Mouse (Mus musculus) cerebellum, postnatal 36 days (tissue): ENCODE data around the gene Meis1.

Experiments
- DNase-seq, 2 experiments: peaks; one replicate each; pipeline ENCODE4 v3.0.0; 2021 to 2022; ENCODE audit warnings: mixed read lengths in 2 of 2

The Meis1 gene

DNA sequence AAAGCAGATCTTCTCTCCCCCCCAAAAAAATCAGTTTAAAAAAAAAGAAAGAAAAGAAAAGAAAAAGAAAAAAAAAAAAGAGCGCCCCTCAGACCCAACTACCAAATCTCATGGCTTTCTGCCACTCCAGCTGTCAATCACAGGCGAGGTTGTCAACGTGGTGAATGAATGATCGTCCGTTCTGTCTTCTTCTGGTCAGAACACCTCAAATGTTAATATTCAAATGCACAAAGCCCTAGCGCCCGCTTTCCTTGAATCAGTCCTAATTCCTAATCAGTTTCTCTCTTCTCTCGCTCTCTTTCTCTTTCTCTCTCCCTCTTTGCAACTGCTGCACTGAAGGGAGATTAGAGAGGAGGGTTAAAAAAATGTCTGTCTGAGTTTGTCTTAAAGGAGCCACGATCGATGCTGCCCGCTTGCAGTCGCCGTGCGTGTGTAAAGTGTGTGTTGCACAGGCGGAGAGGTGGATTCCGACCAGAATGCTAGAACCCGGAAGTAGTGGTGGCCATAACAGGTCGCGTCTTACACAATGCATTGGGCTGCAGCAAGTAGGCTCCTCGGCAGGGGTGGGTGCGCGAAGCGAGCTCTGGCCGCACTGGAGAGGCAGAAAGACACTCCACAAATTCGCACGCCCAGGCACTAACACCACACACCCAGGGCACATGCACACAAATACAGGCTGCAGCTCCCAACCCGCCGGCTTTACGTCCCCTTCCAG, at the start of gene Meis1:
Gene Meis1, minus strand, starts transcription at position 497 of the 715 bp plus-strand sequence.
- peak; percentile 93 to 94 for DNase-seq

DNA sequence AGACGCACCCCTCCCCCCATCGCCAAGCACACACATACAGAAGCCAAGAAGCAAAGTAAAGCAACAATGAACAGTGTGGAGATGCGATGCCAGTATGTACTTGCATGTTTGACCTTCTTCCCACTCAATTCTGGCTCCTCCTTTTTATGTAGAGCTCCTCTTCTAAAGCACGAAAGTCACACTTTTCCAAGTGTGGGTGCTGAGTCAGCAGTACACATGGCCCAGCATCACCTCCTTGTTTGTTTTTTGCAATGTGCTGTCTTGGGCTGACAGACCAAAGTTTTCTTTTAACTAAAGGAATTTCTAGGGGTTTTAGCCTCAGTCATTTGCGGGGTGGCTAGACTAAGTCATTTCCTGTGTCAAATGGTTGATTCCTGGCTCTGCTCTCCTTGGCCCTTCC, 48.5 kb upstream of the Meis1 start:
- no peak for DNase-seq

DNA sequence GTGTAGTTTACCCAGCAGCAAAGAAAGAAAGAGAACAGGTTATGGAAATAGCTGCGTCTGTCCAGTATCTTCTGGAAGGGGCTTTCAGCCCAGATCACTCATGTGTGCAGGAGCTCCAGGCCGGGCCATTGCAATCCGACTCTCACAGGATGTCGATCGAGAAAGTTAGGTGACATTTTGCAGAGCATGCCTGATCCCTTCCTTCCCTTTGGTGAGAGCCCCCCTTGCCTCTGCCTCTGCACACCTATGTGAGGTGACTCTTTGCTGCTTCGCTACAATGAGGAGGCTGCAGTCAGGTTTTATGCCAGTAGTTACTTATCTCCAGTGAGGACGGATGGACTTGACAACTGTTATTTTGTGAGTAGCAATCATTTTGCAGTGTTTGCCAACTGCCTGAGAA, 30.5 kb upstream of the Meis1 start:
- no peak for DNase-seq

DNA sequence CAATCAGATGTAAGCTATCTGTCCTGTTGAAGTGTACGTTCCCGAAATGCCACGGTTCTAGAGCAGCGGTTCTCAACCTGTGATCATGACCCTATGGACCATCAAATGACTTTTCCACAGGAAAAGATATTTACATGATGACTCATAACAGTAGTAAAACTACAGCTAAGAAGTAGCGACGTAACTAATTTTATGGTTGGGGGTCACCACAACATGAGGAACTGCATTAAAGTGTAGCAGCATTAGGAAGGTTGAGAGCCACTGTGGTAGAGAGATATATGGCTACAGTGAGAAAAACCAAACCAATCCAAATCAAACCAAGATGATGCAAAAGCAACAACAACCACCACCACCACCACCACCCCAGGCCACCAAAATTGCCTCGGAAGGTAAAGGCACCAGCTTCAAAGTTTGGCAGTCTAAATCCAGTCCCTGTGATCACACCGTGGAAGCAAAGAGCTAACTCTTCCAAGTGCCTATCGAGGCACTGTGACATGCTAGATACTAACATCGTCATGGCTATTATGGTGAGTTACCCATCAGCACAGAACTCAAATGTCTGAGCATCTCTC, 17.9 kb upstream of the Meis1 start:
- no peak for DNase-seq

DNA sequence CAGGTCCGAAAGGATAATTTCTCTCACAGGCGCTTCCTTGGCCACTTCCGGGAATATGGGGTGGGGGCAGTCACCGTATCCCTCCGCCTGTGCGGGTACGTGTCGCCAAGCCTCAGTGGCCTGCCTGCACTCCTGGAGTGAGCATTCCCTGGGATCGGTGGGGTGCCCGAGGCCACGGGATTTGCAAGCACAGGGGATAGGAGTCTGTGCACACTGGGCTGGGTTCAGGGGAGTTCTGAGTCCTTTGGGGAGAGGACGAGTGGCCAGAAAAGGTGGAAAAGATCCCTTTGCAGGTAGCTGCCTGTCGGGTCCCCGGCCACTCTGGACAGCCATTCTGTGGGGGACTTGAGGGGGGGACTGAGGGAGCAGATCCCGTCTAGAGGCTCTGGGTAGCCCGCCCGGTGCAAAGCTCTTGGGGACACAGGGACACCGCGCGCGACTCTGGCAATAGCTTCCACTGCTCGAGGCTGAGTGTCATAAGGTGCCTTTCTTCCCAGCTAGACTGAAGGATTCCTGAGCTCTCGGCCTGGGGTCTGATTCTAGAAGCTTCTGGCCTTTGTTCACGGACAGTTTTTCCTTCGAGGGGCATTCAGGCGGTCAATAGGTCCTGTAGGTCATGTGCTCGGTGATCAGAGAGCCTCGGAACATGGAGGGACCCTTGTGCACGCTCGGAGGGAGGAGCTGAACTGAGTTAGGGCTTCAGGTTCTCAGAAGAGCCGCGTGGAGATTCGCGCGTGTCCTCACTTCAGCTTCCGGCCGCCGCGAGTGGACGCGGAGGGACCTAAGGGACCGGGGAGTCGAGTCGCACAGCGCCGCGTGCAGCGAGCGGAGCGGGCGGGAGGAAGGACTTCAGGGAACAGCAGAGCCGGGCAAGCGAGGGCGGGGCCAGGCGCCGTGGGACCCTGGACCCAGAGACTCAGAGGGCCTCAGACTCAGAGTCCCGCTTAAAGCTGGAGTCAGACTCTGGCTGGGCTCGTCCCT, 8.1 kb upstream of the Meis1 start:
- DNase-seq: peak; percentile 59 to 60

DNA sequence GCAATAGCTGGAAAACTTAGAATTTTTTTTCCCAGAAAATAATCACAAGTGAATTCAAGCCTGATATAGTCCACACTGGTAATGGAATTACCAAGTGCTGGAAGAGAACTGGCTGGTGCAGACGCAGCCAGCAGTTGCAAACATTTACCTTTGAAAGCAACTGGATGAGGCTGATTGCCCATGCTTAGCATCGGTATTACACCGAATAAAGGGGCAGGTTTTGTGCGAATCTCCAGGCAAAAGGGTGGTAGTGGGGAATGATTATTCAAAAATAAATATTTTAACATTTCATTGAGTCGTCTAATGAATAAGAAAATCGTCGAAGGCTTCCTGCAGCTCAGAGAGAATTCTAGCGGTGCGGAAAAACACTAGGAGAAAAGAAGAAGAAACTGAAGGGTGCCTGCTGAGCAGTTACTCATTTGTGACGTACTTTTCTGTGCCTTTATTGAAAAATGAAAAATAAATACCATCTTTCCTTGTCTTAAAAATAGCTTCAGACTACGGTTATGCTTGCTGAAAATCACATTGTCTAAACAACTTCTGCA, 7.3 kb upstream of the Meis1 start:
- no peak for DNase-seq

DNA sequence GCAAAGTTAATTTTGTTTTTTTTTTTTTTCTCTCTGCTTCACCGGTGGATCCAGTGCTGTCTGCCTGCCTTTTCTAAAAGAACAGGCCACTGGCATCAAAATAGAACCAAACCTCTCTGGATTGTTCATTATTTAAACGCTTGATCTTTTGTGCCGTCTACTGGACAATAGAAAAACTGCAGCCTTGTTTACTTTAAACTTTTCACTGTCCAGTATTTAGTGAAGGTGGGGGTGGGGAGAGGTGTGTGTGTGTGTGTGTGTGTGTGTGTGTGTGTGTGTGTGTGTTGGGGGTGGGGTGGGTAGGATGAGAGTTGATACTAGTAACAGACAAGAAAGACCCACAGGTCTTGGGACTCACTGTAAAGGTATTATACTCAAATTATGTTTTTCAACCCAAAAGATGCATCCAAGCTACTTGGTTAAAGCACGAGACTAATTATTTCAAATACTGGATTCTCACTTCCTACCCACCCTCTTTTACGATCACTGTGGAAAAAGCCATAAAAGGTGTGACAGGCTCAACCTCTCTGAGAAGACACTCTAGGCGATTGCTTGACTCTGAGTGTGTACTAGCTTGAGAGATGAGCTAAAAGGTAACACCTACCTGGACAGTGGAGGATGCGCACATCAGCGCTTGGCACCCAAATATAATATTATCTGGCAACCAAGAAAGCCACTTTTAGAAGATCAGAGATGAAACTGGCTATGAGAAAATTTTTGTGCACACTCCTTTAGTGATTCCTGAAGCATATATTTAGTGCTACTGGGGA, 5.9 kb upstream of the Meis1 start:
- peak in 1 of 2 experiments; percentile 62 for DNase-seq

DNA sequence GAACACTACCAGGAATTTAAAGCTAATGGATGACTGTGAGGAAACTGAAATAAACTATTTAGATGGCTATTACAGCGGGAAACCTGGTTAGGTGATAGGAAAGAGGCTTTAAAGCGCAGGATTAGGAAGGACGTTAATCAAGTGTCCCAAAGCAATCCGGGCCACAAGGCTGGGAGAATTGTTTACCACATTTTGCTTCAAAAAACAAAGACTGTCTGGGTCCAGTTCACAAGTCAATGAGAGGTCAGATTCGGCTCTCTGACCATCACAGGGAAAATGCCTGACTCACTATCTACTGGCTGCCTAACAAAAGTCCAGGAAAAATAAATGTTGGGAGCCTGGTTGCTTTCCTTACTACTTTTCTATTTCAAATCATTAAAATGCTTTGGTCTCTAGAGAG, 4.6 kb upstream of the Meis1 start:
- DNase-seq: no peak

DNA sequence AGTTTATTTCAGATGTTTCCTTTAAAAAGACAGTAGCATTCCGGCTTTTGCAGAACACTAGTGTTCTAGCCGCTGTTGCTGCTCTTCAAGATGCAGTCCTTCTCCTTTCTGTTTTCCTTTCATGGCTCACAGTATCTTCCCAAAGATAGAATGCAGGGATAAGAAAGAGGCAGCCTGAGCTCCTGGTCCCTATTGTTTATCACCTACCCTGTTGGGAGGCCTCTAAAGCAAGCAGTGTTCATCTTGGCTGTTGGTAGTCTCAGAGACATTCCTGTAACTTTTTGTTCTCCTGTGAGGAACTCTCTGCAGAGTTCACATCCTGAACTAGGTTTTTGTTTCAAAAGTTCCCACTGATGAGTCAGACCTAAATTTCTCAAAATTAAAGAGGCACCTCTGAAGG, 3.8 kb upstream of the Meis1 start:
- no peak for DNase-seq

DNA sequence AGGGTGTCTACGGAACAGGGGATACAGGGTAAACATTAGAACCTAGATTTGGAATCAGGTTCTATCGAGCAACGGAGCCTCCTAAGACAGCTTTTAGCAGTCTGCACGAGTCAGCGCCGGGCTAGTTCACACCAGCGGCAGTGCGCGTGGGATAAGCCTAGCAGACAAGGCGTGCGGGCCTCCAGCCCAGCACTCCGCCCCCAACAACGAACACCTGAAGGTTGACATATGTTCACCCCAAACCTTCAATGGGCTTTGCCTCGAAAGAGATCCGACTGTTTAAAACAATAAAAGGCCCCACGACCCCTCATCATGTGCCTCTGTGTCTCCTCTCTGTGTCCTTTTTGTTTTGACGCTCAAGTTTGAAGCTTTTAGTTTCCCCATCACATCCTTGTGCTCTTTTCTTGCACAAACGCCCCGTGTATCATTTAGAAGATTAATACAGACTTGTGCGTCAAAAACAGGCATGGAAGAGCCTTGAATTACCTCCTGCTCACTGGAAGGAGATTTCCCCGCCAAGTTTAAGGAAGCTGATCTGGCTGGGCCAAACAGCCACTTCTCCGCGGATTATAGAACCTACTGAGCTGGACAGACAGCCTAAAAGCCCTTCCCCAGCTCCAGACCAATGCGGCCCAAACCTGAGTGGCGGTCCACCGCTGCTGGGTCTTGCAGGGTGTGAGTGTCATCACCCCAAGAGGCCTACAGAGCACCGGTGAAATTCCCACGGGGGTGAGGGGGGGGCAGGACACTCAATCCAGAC, 2.3 kb upstream of the Meis1 start:
- DNase-seq: peak; percentile 48 to 59

DNA sequence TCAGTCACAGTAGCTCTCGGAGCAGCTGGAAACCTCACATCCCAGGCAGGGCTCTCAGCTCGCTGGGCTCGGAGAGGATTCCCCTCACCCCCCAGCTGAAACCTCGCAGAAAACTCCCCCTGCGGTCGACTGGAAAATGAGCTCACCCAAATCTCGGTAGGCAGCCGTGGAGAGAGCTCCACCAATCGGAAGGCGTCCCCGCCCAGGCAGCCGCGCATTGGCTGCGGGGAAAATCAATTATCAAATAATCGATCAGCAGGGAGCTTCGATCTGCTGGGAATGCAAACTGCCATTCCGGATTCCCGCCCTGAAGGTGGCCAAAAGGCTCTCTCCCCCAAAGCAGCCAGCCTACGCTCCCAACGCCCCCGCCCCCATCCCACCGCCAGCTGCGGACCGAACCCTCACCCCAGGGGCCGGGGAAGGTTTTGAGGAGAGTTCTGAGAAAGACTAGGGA, 1.6 kb upstream of the Meis1 start:
- peak; percentile 93 to 94 for DNase-seq

DNA sequence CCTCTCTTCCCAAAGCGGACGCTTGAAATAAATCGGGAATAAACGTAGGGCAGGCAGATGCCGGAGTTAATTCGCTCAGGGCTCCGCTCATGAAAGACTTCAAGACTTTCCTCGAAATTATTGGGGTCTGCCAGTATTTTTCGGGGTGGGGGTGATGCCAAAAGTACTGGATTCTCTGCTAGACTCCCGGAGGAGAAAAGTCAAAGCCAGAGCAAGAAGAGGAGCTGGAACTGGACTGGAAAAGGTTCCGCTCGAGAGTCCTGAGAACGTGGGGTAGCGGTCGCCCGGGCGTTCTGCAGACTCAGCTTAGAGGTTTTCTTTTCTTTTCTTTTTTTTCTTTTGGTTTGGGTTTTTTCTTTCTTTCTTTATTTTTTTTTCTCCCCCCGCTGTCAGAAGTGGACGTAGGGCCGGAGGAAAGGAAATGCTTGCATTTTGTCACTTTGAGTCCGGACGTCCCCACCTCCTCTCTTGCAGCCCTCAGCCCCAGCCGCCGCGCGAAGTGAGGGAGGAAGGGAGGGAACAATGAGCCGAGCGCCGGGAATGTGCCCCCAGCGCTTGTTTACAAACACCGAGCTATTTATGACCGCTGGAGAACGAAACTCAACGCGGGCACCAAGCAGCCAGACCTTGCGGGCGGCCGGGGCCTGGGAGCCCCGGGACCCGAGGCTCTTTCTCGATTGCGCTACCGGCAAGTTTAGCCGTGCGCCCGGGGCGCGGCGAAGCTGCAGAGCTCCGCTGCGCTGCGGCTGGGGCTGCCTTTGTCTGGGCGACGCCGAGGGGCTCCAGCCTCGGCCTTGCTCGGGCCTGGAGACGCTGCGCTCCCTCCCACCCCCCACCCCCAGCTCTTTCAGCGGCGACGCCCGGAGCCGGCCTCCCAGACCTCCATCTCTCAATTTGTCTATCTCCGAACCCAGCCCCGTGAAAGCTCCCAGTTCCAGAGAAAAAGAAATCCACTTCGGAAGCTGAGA, 703 bp upstream of the Meis1 start:
- DNase-seq: peak; percentile 57 to 67

DNA sequence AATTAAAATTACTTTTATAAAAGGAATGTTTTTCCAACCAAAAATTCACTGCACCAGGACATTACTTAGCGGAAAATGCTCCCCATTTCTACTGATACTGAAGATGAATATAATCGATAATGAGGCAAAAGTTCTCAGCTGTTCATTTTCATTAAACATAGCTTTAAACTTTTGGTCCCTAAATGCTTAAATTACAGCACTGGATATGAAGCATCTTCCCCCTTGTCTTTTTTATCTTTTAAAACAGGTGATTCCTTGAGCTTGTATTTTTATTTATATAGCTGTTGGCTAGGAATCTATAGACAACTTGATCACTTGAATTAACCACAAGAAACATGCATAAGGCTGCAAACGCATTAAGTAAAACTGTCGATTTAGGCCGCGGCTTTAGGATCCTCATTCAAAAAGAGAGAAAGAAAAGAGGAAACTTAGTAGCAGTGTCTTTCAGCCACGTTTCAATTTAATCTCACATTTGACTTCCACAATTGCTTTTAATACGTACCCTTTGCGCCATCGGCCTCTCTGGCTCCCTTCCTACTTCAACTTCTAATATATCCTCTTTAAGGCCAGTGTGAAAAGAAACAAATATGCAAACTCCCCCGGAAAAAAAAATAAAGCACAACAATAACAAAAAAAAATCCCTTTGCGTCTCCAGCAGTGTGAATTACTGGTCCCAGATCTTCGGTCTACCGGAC, 919 bp downstream of the Meis1 start:
- no peak for DNase-seq

DNA sequence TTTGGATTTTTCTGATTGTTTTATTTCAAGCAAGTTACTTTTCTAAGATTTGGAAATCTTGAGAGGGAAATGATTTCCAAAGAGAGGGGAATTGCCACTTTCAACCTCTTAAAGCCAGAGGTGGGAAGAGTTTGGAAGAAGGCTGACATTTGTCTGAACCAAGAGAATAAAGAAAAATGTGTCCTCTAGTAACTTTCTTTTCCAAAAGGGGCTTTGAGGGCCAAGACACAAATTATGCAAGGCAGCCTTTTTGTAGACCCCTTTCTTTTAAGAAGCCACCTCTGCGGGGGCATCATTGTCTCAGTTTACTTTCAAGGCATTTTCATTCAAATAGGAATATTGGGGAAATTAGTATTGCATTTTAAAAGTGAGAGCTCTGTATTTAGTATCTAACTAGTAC, 1.5 kb downstream of the Meis1 start:
- no peak for DNase-seq

DNA sequence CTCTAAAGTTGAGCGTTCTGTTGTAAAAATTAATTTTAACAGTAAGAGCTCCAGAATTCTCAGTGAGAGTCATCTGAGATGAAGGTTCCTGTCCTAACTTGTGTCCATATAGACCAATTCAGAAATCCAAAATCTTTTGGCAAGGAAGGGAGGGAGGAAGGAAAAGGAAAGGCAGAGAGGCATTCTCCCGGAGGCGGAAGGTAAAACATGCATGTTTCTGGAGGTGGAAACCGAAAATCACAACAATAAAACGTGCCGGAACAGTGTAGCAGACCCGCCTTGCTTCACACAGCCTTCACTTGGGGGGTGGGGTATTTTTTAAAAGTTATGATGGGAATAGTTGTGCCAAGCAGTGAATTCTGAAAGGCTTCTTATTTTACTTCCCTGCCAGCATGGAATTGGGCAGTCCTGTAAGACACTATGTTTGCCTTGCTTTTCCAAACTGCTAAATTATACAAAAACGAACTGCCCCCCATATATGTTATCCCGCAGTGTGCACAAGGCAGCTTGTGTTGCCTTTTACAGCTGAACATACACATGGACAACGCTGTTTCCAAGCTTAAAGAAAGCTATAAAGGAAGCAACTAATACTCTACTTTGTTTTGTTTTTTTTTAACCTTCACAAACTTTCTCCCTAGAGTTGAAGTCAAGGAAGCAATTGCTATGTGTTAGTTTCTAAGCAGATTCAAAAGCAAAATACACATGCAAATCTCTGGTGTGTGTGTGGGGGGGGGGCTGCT, 2.1 kb downstream of the Meis1 start:
- DNase-seq: no peak

DNA sequence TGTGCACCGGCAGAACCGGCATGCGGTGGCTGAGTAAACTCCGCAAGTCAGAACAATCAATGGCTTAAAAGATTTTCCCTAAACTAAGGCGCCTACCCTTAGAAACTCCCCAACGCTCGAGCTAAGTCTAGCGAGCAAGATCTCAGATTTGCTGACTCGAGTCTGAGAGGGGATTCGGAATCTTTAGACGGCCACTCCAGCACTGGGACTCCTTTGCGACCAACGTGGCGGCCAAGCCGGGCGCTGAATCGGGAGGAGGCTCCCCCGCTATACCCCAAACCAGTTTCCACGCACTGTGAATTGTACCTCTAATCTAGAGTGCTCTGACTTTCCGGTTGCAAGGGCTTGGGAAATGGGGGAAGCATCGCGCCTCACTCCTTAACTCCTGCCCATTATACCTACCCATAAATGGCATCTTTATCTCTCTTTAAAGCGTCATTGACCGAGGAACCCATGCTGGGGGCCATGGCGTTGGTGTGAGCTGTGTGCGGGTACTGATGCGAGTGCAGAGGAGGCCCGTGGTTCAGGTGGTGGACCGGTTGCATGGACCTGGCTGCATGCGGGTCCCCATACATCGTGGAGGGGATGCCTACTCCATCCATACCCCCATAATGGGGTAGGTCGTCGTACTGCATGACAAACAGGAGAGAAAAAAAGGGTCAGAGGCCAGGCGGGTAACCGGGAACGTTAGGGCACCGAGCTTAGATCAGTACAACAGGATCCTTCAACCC, 2.9 kb downstream of the Meis1 start:
- DNase-seq: peak; percentile 44 to 66

DNA sequence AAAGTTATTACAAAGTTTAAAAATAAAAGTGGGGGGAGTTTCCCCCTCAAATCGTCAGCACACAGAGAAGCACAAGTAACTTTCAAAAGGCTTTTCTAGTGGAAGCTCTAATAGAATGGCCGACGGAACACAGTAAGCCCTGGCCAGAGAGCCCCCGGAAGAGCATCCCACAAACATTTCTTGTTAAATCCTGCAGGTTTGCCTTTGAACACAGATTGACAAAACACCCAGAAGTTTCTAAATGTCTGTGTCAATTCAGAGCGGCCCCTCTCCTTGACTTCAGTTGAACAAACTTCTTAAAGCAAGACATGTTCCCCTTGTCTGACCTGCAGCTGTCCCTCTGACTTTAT, 3.4 kb downstream of the Meis1 start:
- DNase-seq: no peak

DNA sequence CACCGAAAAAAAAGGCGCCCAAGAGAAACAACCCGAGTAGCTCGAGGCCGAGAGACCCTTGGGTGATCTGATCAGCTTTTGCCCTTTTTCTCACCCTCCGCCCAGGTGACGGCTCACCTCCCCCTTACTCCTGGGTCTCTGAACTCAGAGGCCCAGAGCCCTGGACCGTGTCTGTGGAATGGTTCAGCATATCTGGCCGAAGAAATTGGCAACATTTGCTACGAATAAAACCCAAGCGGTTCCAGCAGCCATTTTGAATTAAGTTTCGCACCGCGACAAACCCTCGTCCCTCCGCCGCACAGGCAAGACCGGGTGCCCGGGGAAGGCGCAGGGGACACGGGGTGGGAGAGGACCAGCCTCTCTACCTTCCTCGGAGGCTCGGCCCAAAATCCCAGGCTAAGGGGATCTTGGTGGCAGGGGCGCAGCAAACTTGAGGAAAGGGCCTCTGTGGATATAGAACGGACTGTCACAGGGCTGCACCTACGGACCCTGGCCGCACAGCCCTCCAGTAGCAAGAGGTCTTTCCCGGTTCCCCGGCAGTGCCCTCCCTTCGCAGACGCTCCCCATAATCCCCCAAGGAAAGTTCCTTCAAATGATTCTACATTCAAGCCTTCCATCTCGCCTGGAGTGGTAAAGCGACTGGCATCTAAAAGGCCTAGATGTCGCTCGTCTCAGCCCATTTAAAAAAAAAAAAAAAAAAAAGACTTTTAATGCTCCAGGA, 4.2 kb downstream of the Meis1 start:
- DNase-seq: peak; percentile 43 to 64
